Mouse (Mus musculus) cerebellum, postnatal 4 days (tissue): ENCODE measurements at regions not wholly inside any gene's neighbourhood (a gene's known extent, or its start where the extent isn't known, plus 50 kb on each side); places are given as distances from the start of the nearest gene placed in this dataset.

Source experiments
- DNase-seq, 2 experiments: peaks; one replicate each; pipeline ENCODE4 v3.0.0; 2022; ENCODE audit warnings: low spot score in 2 of 2, mixed read lengths in 1 of 2

GRCm38 (mm10) chrX:12888708-12889481 lies 127.0 kb upstream of the Med14 start:
- no peak for DNase-seq

- no peak for DNase-seq
Observed at GRCm38 (mm10) chrX:12888010-12888707, 126.3 kb upstream of the Med14 start.

GRCm38 (mm10) chrX:12887516-12887915 lies 125.6 kb upstream of the Med14 start:
- DNase-seq, result no peak

- no peak for DNase-seq
Observed at GRCm38 (mm10) chrX:12886160-12887048, 124.5 kb upstream of the Med14 start.

GRCm38 (mm10) chrX:12879233-12879632 lies 117.4 kb upstream of the Med14 start:
- DNase-seq, result no peak

- no peak for DNase-seq
Observed at GRCm38 (mm10) chrX:12877506-12877905, 115.6 kb upstream of the Med14 start.

GRCm38 (mm10) chrX:12873698-12874144 lies 111.8 kb upstream of the Med14 start:
- peak; percentile 53 to 80 for DNase-seq

- DNase-seq, result no peak
Observed at GRCm38 (mm10) chrX:12873230-12873629, 111.4 kb upstream of the Med14 start.

GRCm38 (mm10) chrX:12866885-12867498 lies 105.1 kb upstream of the Med14 start:
- DNase-seq, result no peak

- no peak for DNase-seq
Observed at GRCm38 (mm10) chrX:12866176-12866575, 104.3 kb upstream of the Med14 start.

GRCm38 (mm10) chrX:12860168-12860567 lies 98.3 kb upstream of the Med14 start:
- DNase-seq, result no peak

GRCm38 (mm10) chrX:12858757-12859156 lies 96.9 kb upstream of the Med14 start:
- no peak for DNase-seq

GRCm38 (mm10) chrX:12857881-12858755 lies 96.2 kb upstream of the Med14 start:
- DNase-seq, result peak in 1 of 2 experiments; percentile 6

- no peak for DNase-seq
Observed at GRCm38 (mm10) chrX:12855425-12855824, 93.6 kb upstream of the Med14 start.

GRCm38 (mm10) chrX:12851684-12852083 lies 89.8 kb upstream of the Med14 start:
- DNase-seq, result no peak

GRCm38 (mm10) chrX:12844431-12844830 lies 82.6 kb upstream of the Med14 start:
- DNase-seq, result no peak

GRCm38 (mm10) chrX:12841021-12841325 lies 79.1 kb upstream of the Med14 start:
- DNase-seq, result no peak

GRCm38 (mm10) chrX:12840160-12841020 lies 78.5 kb upstream of the Med14 start:
- peak; percentile 56 to 87 for DNase-seq

- DNase-seq, result peak in 1 of 2 experiments; percentile 23
Observed at GRCm38 (mm10) chrX:12839406-12840159, 77.7 kb upstream of the Med14 start.
